Mouse (Mus musculus): ENCODE measurements around the gene Sytl4.

GRCm38 (mm10) chrX:133913006-133913405 lies 68.6 kb downstream of the Sytl4 start:
- no peak for TF ChIP-seq POLR2A (IDR thresholded peaks at IDR 0.05; ENCODE audit: borderline replicate concordance, extremely low read depth, insufficient read depth, insufficient read length, poor library complexity, severe bottlenecking)
- TF ChIP-seq CTCF (IDR thresholded peaks at IDR 0.05; ENCODE audit: borderline replicate concordance, extremely low read depth, insufficient read depth, insufficient read length) = no peak

Measured in brain, embryonic 14.5 days (tissue).